Mouse (Mus musculus): ENCODE results near the gene Ppp2r5e. TPM values are rescaled to one million over a fixed set of nuclear protein-coding genes. Genes with fewer than 3 reads are reported as not detected.
"Not testable (repeated sequence)": the region's sequence is repeated elsewhere in the genome, so short reads cannot be mapped to it uniquely, and the experiment has no call there.

Ppp2r5e gene
- polyA plus RNA-seq, 1 experiment, result 16.9 TPM

GRCm38 (mm10) chr12:75453027-75453426 is 143.0 kb downstream of the Ppp2r5e start:
- no peak overlapping the region for H3K27ac ChIP-seq (ENCODE audit: control insufficient read depth, insufficient read depth, low read depth, low read length, poor library complexity)
- 72% methylated on average over 4 of the region's 4 CpGs for WGBS
- no peak for TF ChIP-seq POLR2A (IDR thresholded peaks at IDR 0.05; ENCODE audit: borderline replicate concordance, control insufficient read depth, low read depth, low read length)
- TF ChIP-seq CTCF (IDR thresholded peaks at IDR 0.05; ENCODE audit: control insufficient read depth, insufficient read depth, low read length), result no peak
- peaks cover 4% of the 10 kb centered on the region for H3K4me1 ChIP-seq (ENCODE audit: control insufficient read depth, insufficient read depth, low read length)
- no peak overlapping the region for H3K4me3 ChIP-seq (replicated peaks; ENCODE audit: control insufficient read depth, low read depth, low read length)

GRCm38 (mm10) chr12:75450592-75450991 is 145.5 kb downstream of the Ppp2r5e start:
- peaks cover 4% of the 10 kb centered on the region for H3K4me1 ChIP-seq (ENCODE audit: control insufficient read depth, insufficient read depth, low read length)
- no peak overlapping the region for H3K4me3 ChIP-seq (replicated peaks; ENCODE audit: control insufficient read depth, low read depth, low read length)
- TF ChIP-seq POLR2A (IDR thresholded peaks at IDR 0.05; ENCODE audit: borderline replicate concordance, control insufficient read depth, low read depth, low read length), result no peak
- TF ChIP-seq CTCF (IDR thresholded peaks at IDR 0.05; ENCODE audit: control insufficient read depth, insufficient read depth, low read length), result no peak
- 95% methylated on average over 8 of the region's 8 CpGs for WGBS
- no peak overlapping the region for H3K27ac ChIP-seq (ENCODE audit: control insufficient read depth, insufficient read depth, low read depth, low read length, poor library complexity)

- Histone ChIP-seq H3K27ac (ENCODE audit: control insufficient read depth, insufficient read depth, low read depth, low read length, poor library complexity) (no peak overlapping the region), H3K4me3 (replicated peaks; ENCODE audit: control insufficient read depth, low read depth, low read length) (no peak overlapping the region), H3K4me1 (ENCODE audit: control insufficient read depth, insufficient read depth, low read length) (peaks cover 4% of the 10 kb centered on the region)
- TF ChIP-seq POLR2A (IDR thresholded peaks at IDR 0.05; ENCODE audit: borderline replicate concordance, control insufficient read depth, low read depth, low read length) (no peak), CTCF (IDR thresholded peaks at IDR 0.05; ENCODE audit: control insufficient read depth, insufficient read depth, low read length) (no peak)
- 49% methylated on average over 14 of the region's 14 CpGs for WGBS
Measured at GRCm38 (mm10) chr12:75450011-75450410, 146.0 kb downstream of the Ppp2r5e start.

- TF ChIP-seq POLR2A (IDR thresholded peaks at IDR 0.05; ENCODE audit: borderline replicate concordance, control insufficient read depth, low read depth, low read length) (no peak), CTCF (IDR thresholded peaks at IDR 0.05; ENCODE audit: control insufficient read depth, insufficient read depth, low read length) (peak; percentile 25; the same call in 1 of the 2 replicates)
- Histone ChIP-seq H3K4me3 (replicated peaks; ENCODE audit: control insufficient read depth, low read depth, low read length) (no peak overlapping the region), H3K27ac (ENCODE audit: control insufficient read depth, insufficient read depth, low read depth, low read length, poor library complexity) (no peak overlapping the region), H3K4me1 (ENCODE audit: control insufficient read depth, insufficient read depth, low read length) (peaks cover 4% of the 10 kb centered on the region)
- 3% methylated on average over 6 of the region's 6 CpGs for WGBS
Measured at GRCm38 (mm10) chr12:75449475-75449966, 146.5 kb downstream of the Ppp2r5e start.

GRCm38 (mm10) chr12:75448921-75449320 is 147.1 kb downstream of the Ppp2r5e start:
- H3K27ac ChIP-seq (ENCODE audit: control insufficient read depth, insufficient read depth, low read depth, low read length, poor library complexity), result no peak overlapping the region
- 15% methylated on average over 5 of the region's 5 CpGs for WGBS

GRCm38 (mm10) chr12:75446245-75446644 is 149.8 kb downstream of the Ppp2r5e start:
- TF ChIP-seq CTCF (IDR thresholded peaks at IDR 0.05; ENCODE audit: control insufficient read depth, insufficient read depth, low read length) (no peak), POLR2A (IDR thresholded peaks at IDR 0.05; ENCODE audit: borderline replicate concordance, control insufficient read depth, low read depth, low read length) (no peak)
- no peak overlapping the region for H3K4me3 ChIP-seq (replicated peaks; ENCODE audit: control insufficient read depth, low read depth, low read length)
- 53% methylated on average over 7 of the region's 7 CpGs for WGBS
- no peak overlapping the region for H3K27ac ChIP-seq (ENCODE audit: control insufficient read depth, insufficient read depth, low read depth, low read length, poor library complexity)
- peaks cover 4% of the 10 kb centered on the region for H3K4me1 ChIP-seq (ENCODE audit: control insufficient read depth, insufficient read depth, low read length)

More at GRCm38 (mm10) chr12:75448921-75449320, 147.1 kb downstream of the Ppp2r5e start:
- peak overlapping the region; percentile 7 for H3K4me3 ChIP-seq (replicated peaks; ENCODE audit: control insufficient read depth, low read depth, low read length)
- TF ChIP-seq CTCF (IDR thresholded peaks at IDR 0.05; ENCODE audit: control insufficient read depth, insufficient read depth, low read length) (no peak), POLR2A (IDR thresholded peaks at IDR 0.05; ENCODE audit: borderline replicate concordance, control insufficient read depth, low read depth, low read length) (no peak)
- peaks cover 4% of the 10 kb centered on the region for H3K4me1 ChIP-seq (ENCODE audit: control insufficient read depth, insufficient read depth, low read length)

GRCm38 (mm10) chr12:75432400-75432799 is 163.6 kb downstream of the Ppp2r5e start:
- not testable (repeated sequence) for H3K4me3 ChIP-seq (replicated peaks; ENCODE audit: control insufficient read depth, low read depth, low read length); H3K27ac ChIP-seq (ENCODE audit: control insufficient read depth, insufficient read depth, low read depth, low read length, poor library complexity); H3K4me1 ChIP-seq (ENCODE audit: control insufficient read depth, insufficient read depth, low read length)
- WGBS, result 81% methylated on average over 6 of the region's 6 CpGs

GRCm38 (mm10) chr12:75429685-75430396 is 166.2 kb downstream of the Ppp2r5e start:
- TF ChIP-seq POLR2A (IDR thresholded peaks at IDR 0.05; ENCODE audit: borderline replicate concordance, control insufficient read depth, low read depth, low read length) (no peak), CTCF (IDR thresholded peaks at IDR 0.05; ENCODE audit: control insufficient read depth, insufficient read depth, low read length) (no peak)
- H3K4me3 ChIP-seq (replicated peaks; ENCODE audit: control insufficient read depth, low read depth, low read length), result no peak overlapping the region
- H3K27ac ChIP-seq (ENCODE audit: control insufficient read depth, insufficient read depth, low read depth, low read length, poor library complexity), result no peak overlapping the region
- WGBS, result 79% methylated on average over 1 of the region's 1 CpGs
- H3K4me1 ChIP-seq (ENCODE audit: control insufficient read depth, insufficient read depth, low read length), result no peaks in the 10 kb centered on the region

Measured in bone marrow, adult 2 months (tissue).